Mouse (Mus musculus): ENCODE data around the gene Hoxc6. TPM values are rescaled to one million over a fixed set of nuclear protein-coding genes. Genes with fewer than 3 reads are reported as not detected.

Hoxc6 gene
- polyA plus RNA-seq (2017; shearing (Covaris generic)): not detected

GRCm38 (mm10) chr15:102997939-102998355 lies at the start of gene Hoxc6:
Gene Hoxc6 (plus strand): TSS chr15:102998257.

GRCm38 (mm10) chr15:102954192-102955006 lies 43.7 kb upstream of the Hoxc6 start, which contains the start of gene Hoxc11:
Gene Hoxc11 (plus strand): TSS chr15:102954427.

GRCm38 (mm10) chr15:102966776-102967311 lies 31.2 kb upstream of the Hoxc6 start, which contains the start of gene Hoxc10:
Gene Hoxc10 (plus strand): TSS chr15:102966796.

GRCm38 (mm10) chr15:102967312-102967510 lies 30.8 kb upstream of the Hoxc6 start, which contains the start of gene Hoxc5:
Gene Hoxc5 (plus strand): TSS chr15:102967443.

GRCm38 (mm10) chr15:102976171-102976570 lies 21.9 kb upstream of the Hoxc6 start, which contains the start of gene Hoxc9:
Gene Hoxc9 (plus strand): TSS chr15:102976439.

GRCm38 (mm10) chr15:102990461-102991397 lies 7.3 kb upstream of the Hoxc6 start, which contains the start of gene Hoxc8:
Gene Hoxc8 (plus strand): TSS chr15:102990607.

GRCm38 (mm10) chr15:103018636-103019035 lies 20.6 kb downstream of the Hoxc6 start, which contains the start of gene Hoxc4:
Gene Hoxc4 (plus strand): TSS chr15:103018934.

Other genes with a start within 250 kb of the Hoxc6 start
- not detected for gene Hoxc13, start 77.2 kb upstream of the Hoxc6 start, polyA plus RNA-seq (2017; shearing (Covaris generic))
- not detected for gene Hoxc12, start 61.5 kb upstream of the Hoxc6 start, polyA plus RNA-seq (2017; shearing (Covaris generic))
- gene Hoxc11, start 43.8 kb upstream of the Hoxc6 start, polyA plus RNA-seq (2017; shearing (Covaris generic)): not detected
- not detected for gene Hoxc10, start 31.5 kb upstream of the Hoxc6 start, polyA plus RNA-seq (2017; shearing (Covaris generic))
- not detected for gene Hoxc5, start 30.8 kb upstream of the Hoxc6 start, polyA plus RNA-seq (2017; shearing (Covaris generic))
- 0.08 TPM for gene Hoxc9, start 21.8 kb upstream of the Hoxc6 start, polyA plus RNA-seq (2017; shearing (Covaris generic))
- 0.12 TPM for gene Hoxc8, start 7.7 kb upstream of the Hoxc6 start, polyA plus RNA-seq (2017; shearing (Covaris generic))
- not detected for gene Hoxc4, start 20.7 kb downstream of the Hoxc6 start, polyA plus RNA-seq (2017; shearing (Covaris generic))
- gene Smug1, start 168.8 kb downstream of the Hoxc6 start, polyA plus RNA-seq (2017; shearing (Covaris generic)): 9.8 TPM
- gene Cbx5, start 241.6 kb downstream of the Hoxc6 start, polyA plus RNA-seq (2017; shearing (Covaris generic)): 10.6 TPM
- gene Hnrnpa1, start 242.2 kb downstream of the Hoxc6 start, polyA plus RNA-seq (2017; shearing (Covaris generic)): 145 TPM